Mouse (Mus musculus) brain, embryonic 14.5 days (tissue): ENCODE measurements at regions not wholly inside any gene's neighbourhood (a gene's known extent, or its start where the extent isn't known, plus 50 kb on each side); places are given as distances from the start of the nearest gene placed in this dataset.

Experiments used
- CTCF ChIP-seq: fragments of 200-500 bp; IDR thresholded peaks from 2 replicates; pipeline ENCODE4 v1.5.1; 2012; ENCODE audit warnings: inconsistent platforms, mild to moderate bottlenecking, moderate library complexity, borderline replicate concordance; ENCODE audit not compliant: insufficient read depth, insufficient read length; ENCODE audit errors: extremely low read depth
- POLR2A ChIP-seq: fragments of 200-500 bp; IDR thresholded peaks from 2 replicates; pipeline ENCODE4 v1.6.1; 2012; ENCODE audit warnings: mild to moderate bottlenecking, inconsistent platforms, borderline replicate concordance; ENCODE audit not compliant: poor library complexity, insufficient read depth, insufficient read length, severe bottlenecking; ENCODE audit errors: extremely low read depth

- TF ChIP-seq CTCF = no peak
- no peak for TF ChIP-seq POLR2A
These were observed 485.7 kb downstream of the Tecrl start for GRCm38 (mm10) chr5:82869264-82869663.
